Mouse (Mus musculus) E14TG2a.4 (cell line): ENCODE data around the gene Kpna3.
A peak's percentile ranks its signal among the peaks of the same experiment; 100 is the strongest.

Source experiments
- CTCF ChIP-seq: conservative IDR thresholded peaks from 2 replicates; pipeline ENCODE4 v1.5.1; 2014; ENCODE audit warnings: low read length
- NANOG ChIP-seq: IDR thresholded peaks from 2 replicates; pipeline ENCODE4 v1.6.1; 2014; ENCODE audit warnings: borderline replicate concordance, low read length, mixed read lengths
- POU5F1 ChIP-seq: IDR thresholded peaks from 2 replicates; pipeline ENCODE4 v1.6.1; 2014; ENCODE audit warnings: low read length, borderline replicate concordance

- TF ChIP-seq CTCF (peak; percentile 55), POU5F1 (no peak), NANOG (no peak)
These were observed 108.6 kb downstream of the Kpna3 start for GRCm38 (mm10) chr14:61330996-61331561.
